Mouse (Mus musculus) adrenal gland, adult 18-20 months (tissue): ENCODE data around the gene Smyd2. TPM values are rescaled to one million over a fixed set of nuclear protein-coding genes. Genes with fewer than 3 reads are reported as not detected.
A peak's percentile ranks its signal among the peaks of the same experiment; 100 is the strongest.

Source experiments
- DNase-seq, 2 experiments: peaks; one replicate each; pipeline ENCODE4 v3.0.0; 2021 to 2022; ENCODE audit warnings: low spot score in 2 of 2
- total RNA-seq, 2 experiments: library from RNA; stranded (reverse); gene quantifications; 1 replicate in 1 of 2; 2 replicates in 1 of 2; pipeline ENCODE4 v1.2.3; 2021

Smyd2 gene
- total RNA-seq, 2 experiments from 2014 or later = 64.6 to 80.0 TPM

- no peak for DNase-seq
These were observed 46.0 kb downstream of the Smyd2 start for GRCm38 (mm10) chr1:189876162-189876561.

- no peak for DNase-seq
These were observed 46.7 kb downstream of the Smyd2 start for GRCm38 (mm10) chr1:189875439-189875861.

GRCm38 (mm10) chr1:189873591-189873990, 48.6 kb downstream of the Smyd2 start:
- no peak for DNase-seq

GRCm38 (mm10) chr1:189872050-189872449, 50.1 kb downstream of the Smyd2 start:
- no peak for DNase-seq

GRCm38 (mm10) chr1:189871625-189872024, 50.5 kb downstream of the Smyd2 start:
- DNase-seq = no peak

- DNase-seq = no peak
These were observed 51.6 kb downstream of the Smyd2 start for GRCm38 (mm10) chr1:189870539-189870938.

GRCm38 (mm10) chr1:189869651-189870270, 52.4 kb downstream of the Smyd2 start:
- DNase-seq = no peak

GRCm38 (mm10) chr1:189868036-189868435, 54.1 kb downstream of the Smyd2 start:
- DNase-seq = peak; percentile 35 to 45

GRCm38 (mm10) chr1:189867497-189867896, 54.7 kb downstream of the Smyd2 start:
- peak in 1 of 2 experiments; percentile 22 for DNase-seq

GRCm38 (mm10) chr1:189867034-189867433, 55.1 kb downstream of the Smyd2 start:
- no peak for DNase-seq

- DNase-seq = no peak
These were observed 55.5 kb downstream of the Smyd2 start for GRCm38 (mm10) chr1:189866621-189867020.

GRCm38 (mm10) chr1:189864846-189865560, 57.2 kb downstream of the Smyd2 start:
- no peak for DNase-seq

GRCm38 (mm10) chr1:189864301-189864700, 57.9 kb downstream of the Smyd2 start:
- DNase-seq = no peak

- DNase-seq = no peak
These were observed 58.4 kb downstream of the Smyd2 start for GRCm38 (mm10) chr1:189863727-189864126.

GRCm38 (mm10) chr1:189860942-189861315, 61.2 kb downstream of the Smyd2 start:
- no peak for DNase-seq

GRCm38 (mm10) chr1:189860112-189860941, 61.8 kb downstream of the Smyd2 start:
- DNase-seq = no peak

- no peak for DNase-seq
These were observed 63.8 kb downstream of the Smyd2 start for GRCm38 (mm10) chr1:189858377-189858776.

- DNase-seq = no peak
These were observed 66.4 kb downstream of the Smyd2 start for GRCm38 (mm10) chr1:189855739-189856138.

- no peak for DNase-seq
These were observed 67.5 kb downstream of the Smyd2 start for GRCm38 (mm10) chr1:189854646-189855045.

- no peak for DNase-seq
These were observed 69.7 kb downstream of the Smyd2 start for GRCm38 (mm10) chr1:189852456-189852855.

- no peak for DNase-seq
These were observed 70.1 kb downstream of the Smyd2 start for GRCm38 (mm10) chr1:189852051-189852450.

GRCm38 (mm10) chr1:189849550-189849949, 72.6 kb downstream of the Smyd2 start:
- no peak for DNase-seq
